Mouse (Mus musculus): ENCODE measurements around the gene Tlx2. TPM values are rescaled to one million over a fixed set of nuclear protein-coding genes. Genes with fewer than 3 reads are reported as not detected.

The Tlx2 gene
- not detected for total RNA-seq (2021)
- long read RNA-seq, experiment 1: 0 reads
- long read RNA-seq, experiment 2: 0 reads

DNA sequence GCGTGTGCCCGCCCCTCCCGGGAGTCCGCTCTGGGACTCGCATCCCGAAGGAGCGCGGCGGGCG lies at the start of gene Tlx2:
TSS of gene Tlx2 (minus strand) at position 47 of the 64 bp plus-strand sequence.
- DNase-seq: no peak

DNA sequence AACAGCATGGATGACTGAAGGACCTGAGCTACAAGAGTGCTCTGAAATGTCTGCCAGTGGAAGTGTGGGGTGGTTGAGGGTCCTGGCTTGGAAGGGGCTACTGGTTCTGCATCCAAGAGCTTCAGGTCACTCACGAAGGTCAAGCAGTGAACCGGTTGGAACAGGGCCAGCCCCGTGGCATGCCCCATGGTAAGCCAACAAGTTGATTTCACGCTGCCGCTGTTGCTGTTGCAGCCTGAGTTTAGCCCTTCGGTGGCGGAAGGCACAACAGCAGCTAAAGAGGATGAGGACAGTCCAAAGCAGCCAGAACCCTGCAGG lies 49.6 kb upstream of the Tlx2 start:
- no peak for DNase-seq

DNA sequence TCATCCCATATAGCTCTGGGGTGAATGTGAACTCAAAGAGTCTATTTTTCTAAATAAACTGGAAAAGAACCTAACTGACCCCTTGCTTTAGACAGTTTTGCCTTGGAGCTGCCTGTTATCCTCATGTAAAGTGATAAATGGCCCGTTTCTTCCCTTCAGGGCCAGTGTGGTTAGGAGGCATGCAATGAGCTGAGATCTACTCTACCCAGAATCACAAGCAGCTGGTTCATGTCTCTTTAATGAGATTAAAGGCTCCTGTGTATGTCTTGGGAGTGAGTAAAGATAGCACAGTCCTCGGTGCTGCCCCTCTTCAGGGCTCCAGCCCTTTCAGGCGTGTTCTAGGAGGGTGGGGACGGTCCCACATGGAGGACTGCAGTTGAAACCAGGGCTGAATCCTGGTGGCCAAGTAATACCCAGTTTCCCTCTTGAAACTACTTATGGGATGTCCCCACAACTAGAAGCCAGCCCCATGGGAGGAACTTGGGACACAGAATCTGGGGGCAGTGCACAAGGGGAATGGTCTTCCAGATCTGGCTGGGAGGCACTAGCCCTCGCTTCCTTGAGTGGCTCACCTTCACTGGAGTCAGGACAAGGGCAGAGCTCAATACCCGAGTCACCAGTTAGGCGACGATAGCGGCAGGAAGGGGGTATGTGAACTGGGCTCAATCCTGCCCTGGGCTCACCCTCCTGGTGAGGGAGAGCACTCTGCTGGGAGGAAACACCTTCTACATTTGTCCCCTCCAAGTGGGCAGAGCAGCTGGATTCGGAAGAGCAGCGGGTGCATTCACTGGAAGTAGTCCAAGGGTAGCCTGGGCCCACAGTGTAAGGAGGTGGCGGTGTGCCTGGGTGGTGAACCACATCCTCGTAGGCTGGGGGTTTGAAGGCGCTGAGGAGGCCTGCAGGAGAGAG lies 49.0 kb upstream of the Tlx2 start:
- no peak for DNase-seq

DNA sequence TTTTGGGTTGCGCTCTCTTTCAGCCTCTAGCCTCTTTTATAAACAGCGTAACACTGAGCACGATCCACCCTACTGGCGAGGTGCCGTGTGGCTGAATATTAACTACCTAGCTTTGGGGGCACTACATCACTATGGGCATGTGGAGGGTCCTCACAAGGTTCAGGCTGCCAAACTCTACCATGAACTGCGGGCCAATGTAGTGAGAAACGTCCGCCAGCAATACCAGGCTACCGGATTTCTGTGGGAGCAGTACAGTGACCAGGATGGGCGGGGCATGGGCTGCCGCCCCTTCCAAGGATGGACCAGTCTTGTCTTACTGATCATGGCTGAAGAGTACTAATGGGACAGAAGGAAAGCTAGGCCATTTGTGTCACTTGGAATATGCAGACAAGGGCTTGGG lies 48.3 kb upstream of the Tlx2 start:
- no peak for DNase-seq

DNA sequence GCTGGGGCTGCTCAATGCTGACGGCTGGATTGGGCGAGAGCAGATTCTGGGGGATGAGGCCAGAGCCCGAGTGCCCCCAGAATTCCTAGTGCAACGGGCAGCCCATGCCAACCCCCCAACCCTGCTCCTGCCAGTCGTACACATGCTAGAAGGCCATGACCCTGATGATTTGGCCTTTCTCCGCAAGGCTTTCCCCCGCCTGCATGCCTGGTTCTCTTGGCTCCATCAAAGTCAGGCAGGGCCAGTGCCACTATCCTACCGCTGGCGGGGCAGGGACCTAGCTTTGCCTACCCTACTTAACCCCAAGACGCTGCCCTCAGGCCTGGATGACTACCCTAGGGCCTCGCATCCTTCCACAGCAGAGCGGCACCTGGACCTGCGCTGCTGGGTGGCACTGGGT lies 47.5 kb upstream of the Tlx2 start:
- no peak for DNase-seq

DNA sequence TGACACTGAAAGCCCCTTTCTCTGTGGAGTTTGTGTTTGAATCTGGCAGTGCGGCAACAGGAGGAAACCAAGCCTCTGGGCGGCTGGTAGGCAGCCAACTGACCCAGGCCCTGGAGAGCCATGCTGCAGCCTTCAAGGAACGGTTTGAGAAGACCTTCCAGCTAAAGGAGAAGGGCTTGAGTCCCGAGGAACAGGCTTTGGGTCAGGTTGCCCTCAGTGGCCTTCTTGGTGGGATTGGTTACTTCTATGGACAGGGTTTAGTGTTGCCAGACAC lies 47.0 kb upstream of the Tlx2 start:
- no peak for DNase-seq

DNA sequence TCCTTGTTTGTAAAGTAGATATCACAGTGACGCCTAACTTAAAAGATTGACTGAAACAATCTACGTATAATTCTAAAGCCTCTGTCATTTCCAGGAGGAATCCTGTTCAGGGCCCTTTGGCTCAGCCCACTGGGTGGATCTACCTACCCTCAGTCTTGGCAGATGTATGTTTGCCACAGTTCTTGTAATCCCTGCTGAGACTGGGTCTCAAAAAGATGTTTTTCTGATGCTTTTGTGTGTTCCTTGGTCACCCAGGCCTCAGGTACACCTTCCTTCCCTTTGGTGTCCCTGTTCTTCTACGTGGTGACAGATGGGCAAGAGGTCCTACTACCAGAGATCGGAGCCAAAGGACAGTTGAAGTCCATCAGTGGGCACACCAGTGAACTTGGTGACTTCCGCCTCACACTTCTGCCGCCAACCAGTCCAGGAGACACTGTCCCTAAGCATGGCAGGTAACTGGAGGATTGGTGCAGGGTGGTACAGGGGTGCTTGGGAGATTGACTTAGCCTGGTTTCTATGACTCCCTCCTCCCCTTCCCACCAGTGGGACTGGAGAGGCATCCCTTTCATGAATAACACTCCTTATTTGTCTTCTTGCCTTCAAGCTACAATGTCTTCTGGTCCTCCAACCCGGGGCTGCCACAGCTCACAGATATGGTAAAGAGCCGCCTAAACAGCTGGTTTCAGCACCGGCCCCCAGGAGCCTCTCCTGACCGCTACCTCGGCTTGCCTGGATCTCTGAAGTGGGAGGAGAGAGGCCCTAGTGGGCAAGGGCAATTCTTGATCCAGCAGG lies 46.5 kb upstream of the Tlx2 start:
- no peak for DNase-seq

DNA sequence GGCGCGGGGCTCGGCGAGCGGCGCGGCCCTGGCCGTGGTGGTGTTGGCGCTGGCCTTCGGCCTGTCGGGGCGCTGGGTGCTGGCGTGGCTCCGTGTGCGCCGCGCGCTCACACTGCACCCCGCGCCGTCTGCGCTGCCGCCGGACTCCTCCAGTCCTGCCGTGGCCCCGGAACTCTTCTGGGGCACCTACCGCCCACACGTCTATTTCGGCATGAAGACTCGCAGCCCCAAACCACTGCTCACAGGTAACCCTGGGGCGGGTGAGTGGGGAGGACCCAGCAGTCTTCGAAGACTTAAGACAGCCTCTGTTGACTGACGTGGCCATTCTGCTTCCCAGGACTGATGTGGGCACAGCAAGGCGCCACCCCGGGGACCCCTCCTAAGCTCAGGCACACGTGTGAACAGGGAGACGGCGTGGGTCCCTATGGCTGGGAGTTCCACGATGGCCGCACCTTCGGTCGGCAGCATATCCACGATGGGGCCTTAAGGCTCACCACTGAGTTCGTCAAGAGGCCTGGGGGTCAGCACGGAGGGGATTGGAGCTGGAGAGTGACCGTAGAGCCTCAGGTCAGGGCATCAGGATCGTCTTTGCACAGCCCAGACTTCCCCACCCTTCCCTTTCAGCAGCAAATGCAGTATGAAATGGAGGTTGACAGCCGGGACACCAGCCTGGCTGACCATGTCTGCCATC lies 45.7 kb upstream of the Tlx2 start:
- DNase-seq: no peak

DNA sequence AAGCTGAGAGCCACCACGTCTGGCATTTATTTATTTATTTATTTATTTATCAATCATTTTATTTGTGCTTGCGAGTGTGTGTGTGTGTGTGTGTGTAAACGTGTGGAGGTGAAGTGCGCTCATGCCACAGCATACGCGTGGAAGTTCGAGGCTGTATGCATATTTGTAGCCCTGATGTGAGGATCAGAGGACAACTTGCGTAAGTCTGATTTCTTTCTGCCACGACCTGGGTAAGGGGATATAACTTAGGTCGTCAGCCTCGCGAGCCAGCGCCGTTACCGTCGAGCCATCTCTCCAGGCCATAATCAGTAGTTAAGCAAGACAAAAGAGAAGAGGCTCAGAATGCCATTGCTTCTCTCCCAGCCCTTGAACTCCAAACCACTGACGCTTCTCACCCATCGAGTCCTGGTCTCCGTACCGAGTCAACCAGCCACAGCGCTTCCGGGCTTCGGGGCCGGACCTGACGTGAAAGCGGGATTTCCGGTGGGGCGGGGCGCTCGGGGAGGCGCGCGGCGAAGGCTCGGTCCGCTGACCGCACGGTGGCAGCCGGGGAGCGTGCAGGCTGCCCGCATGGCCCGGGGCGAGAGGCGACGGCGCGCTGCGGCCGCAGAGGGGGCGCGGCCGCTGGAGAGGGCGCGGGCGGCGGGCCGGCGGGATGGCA lies 45.0 kb upstream of the Tlx2 start, which contains the start of gene Mogs:
TSS of gene Mogs (plus strand) at position 486 of the 661 bp plus-strand sequence.
- DNase-seq: peak; percentile 92

DNA sequence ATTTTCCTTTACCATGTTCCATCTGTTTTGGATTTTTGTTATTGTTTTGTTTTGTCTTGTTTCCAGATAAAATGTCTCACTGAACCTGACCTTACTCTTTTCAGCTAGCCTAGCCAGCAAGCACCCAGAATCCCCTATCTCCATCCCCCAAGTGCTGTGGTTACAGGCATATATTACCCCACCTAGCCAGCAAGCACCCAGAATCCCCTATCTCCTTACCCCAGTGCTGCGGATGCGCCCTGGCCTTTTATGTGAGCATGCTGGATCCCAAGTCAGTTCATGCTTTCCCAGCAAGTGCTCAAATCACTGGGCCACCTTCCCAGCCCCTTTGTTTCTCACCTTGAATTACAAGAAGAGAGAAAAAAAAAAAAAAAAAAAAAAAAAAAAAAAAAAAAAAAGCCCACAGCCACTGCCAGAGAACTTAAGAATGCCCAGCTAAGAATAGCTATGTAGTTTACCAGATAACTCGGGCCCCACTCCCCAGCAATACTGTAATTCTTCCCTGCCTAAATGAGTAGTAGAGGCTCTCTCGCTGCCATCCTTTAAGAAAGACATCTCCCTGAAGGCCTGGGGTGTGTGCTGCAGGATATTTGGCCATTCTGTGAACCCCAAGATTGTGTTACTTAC lies 41.5 kb upstream of the Tlx2 start:
- DNase-seq: no peak

DNA sequence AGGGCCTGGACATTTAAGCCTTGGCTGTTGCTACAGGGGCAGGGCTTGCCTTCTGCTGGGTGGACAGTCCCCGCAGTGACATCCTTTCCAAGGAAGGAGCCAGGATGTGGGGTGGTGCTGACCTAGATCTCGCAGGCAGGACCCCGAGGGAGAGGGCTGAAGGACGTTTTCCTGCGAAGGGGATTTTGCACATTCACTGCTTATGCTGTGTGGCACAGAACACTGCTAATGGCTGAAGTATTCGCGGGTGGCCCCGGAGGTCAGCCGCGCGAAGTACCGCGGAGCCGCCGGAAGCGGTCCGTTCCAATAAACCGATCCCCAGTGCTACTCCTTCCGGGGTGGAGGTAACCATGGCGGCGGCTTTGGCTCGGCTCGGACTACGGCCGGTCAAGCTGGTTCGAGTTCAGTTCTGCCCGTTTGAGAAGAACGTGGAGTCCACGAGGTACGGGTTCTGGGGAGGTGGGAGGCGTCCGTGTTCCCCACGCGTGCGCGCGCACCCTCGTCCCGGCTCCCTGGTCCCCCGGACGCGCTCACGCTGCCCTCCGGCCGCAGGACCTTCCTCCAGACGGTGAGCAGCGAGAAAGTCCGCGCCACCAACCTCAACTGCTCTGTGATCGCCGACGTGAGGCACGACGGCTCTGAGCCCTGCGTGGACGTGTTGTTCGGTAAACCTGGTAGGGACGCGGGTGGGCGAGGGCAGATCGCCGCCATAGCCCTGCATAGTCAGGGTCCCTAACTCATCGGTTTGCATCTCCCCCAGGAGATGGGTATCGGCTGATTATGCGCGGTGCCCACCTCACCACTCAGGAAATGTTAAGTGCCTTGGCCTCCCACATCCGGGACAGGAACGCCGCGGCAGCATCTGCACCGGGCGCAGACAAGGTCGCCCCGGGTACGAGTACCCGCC lies 38.9 kb upstream of the Tlx2 start, which contains the start of gene Mrpl53:
TSS of gene Mrpl53 (plus strand) at position 279 of the 907 bp plus-strand sequence.
- peak; percentile 78 for DNase-seq

DNA sequence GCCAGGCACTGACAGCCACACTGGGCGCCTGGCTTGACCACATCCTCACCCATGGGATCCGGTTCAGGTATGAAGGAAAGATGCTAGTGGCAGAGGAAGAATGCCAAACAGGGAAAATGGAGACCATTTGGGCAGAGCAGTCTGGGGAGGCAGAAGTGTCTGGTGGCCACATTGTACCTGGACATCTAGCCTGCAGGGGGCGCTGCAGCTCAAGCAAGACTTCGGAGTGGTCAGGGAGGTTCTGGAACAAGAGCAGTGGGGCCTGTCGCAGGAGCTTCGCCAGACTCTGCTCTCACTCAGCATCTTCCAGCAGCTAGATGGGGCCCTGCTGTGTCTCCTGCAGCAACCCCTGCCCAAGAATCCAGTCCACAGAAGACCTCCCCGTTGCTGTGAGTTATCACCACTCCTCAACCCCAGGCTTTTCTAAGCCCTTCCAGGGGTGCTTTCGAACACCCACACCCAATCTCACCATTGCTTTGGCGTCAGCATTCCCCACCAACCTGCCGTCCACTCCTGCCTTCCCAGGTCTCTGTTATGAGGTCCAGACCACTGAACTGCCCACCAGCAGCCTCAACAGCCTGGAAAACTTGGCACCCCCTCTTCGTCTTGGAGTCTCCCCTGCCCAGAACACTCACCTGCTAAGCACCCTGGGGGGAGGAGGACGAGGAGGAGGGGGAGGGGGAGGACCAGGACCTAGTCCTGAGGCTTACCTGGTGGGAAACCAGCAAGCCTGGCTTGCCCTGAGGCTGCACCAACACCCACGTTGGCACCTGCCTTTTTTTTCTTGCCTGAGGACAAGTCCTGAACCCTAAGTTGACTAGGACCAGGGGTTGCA lies 37.7 kb upstream of the Tlx2 start:
- DNase-seq: peak; percentile 52

DNA sequence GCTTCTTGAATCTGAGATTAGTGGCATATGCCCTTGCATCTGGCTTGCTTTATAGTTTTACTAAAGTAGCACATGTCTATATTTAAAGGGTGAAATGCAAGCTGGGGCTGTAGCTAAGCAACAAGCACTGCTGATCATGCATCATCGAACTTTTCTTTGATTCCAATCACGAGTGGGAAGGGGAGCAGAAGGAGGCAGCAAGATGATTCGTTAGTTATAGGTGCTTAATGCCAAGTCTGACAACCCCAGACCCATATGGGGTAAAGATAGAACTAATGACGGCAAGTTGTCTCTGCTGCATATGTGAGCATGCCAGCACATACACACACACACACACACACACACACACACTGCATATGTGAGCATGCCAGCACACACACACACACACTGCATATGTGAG lies 34.1 kb upstream of the Tlx2 start:
- DNase-seq: no peak

DNA sequence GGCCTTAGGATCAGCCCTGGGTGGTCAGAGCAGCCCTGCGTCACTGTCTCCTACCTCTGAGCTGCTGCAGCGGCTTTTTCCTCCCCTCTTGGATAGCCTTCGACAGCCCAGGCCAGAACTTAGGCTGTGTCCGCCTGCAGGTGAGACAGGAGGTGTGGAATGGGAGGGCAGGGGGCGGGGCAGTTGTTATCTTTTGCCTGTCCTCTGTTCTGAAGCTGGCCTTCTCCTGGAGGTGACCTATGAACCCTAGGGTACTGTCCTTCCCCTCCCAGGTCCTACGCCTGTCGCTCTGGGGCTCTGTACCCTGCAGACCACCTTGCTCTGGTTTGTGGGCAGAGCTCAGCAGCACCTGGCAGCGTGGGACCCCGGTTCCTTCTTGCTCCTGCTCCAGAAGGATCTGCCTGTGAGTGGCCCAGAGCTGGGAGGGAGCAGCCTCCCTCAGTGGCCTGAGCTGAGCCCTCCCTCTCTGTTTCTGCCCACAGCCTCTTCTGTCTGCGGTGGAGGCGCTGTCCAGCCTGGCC lies 33.1 kb upstream of the Tlx2 start:
- DNase-seq: no peak

DNA sequence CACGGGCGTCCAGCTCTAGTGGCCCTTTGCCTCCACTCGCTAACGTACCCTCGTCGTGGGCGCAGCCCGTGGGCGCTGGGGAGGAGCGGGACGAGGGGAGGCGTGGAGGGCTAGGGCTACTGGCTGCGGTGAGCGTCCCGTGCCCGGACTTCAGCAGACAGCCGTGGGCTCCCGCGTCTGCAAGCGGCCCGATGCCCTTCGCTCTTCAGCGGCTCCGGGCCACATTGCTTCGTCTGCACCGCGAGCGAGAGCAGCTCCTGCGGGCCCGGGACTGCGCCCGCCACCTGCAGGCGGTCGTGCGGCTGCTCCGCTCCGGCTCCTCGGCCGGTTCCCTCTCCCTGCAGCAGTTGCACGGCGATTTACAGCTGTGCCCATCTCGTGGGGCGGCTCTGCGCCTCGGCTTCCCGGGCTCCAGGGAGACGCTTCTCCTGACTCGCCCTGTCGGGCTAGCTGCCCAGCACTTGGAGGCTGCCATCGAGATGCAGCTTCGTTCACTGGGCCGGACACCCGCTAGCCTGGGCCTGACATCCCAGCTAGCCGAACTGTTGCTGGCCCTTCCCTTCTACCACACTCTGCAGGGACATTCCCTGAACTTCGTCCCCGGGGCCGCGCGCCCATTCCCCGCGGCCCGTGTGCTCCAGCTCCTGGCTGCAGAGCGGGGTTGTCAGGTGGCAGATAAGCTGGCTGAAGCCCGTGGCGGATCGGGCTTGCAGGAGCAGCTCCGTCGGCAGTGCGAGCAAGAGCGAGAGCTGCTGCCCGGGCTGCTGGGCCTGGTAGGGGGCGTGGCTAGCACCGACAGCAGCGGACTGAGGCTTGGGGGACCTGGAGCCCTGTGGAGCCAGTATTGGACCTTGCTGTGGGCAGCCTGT lies 31.8 kb upstream of the Tlx2 start:
- DNase-seq: peak; percentile 55

DNA sequence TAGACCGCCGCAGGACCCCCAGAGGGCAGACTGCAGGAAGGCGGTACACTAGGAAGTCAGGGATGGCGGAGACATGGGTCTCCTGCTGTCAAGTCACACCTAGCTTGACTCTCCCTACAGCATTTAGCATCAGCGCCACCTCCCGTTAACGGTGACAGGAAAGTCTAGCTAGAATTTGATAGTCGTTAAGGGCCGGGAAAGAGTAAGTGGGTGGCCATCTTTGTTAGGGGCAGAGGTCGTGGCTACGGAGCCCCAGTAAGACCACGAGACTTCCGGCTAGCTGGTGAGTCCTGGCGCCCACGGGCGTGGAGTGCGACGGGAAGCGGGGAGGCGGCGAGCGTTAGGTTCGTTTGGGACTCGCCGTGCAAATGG lies 31.2 kb upstream of the Tlx2 start, which contains the start of the genes Ccdc142 and Gm42688:
TSS of gene Ccdc142 (plus strand) at position 286 of the 372 bp plus-strand sequence.
TSS of gene Gm42688 (plus strand) at position 302 of the 372 bp plus-strand sequence.
- DNase-seq: peak; percentile 87

DNA sequence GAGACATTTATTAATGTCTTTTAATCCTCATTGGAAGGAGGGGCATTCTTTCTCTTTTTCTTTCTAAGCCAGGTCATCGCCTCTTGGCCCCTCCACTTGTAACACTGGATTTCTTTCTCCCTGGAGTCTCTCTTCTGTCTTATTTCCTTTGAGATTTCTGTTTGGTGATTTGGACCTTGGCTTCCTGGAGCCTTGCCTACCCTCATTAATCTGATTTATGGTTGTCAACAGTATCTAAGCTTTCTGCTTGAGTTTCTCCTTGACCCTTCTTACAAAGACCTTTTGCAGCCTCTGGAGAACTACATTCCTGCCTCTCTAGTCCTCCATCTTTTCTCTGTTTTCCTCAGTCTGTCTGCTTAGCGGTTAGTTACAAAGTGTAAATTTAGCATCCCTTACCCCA lies 28.3 kb upstream of the Tlx2 start:
- no peak for DNase-seq

DNA sequence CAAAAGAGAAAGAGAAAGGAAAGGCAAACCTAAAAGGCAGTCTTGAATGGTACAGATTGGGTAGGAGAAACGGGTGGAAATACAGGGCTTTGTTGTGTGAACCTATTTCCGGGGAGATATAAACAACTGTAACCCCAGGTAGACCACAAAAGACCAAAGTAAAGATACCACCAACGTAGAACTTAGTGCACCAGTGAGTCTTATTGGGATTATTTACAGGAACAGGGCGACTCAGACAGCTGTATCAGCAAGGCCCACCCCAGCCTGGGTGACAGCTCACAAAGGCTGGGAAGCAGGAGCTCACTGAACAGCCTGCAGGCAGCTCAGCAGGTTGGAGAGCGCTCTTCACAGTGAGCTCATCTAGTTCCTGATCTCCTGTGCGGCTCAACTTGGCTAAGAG lies 25.9 kb upstream of the Tlx2 start:
- DNase-seq: no peak
